Mouse (Mus musculus) urinary bladder, adult 2 months (tissue): Measurements from ENCODE around the gene Eda. TPM values are rescaled to one million over a fixed set of nuclear protein-coding genes. Genes with fewer than 3 reads are reported as not detected.

Source experiments
- DNase-seq: peaks from one replicate; pipeline ENCODE4 v3.0.0; 2022; ENCODE audit warnings: low spot score
- polyA plus RNA-seq: library from polyadenylated mRNA; depleted of rRNA; stranded (reverse); fragments of >200 nt; gene quantifications from 2 replicates; pipeline ENCODE4 v1.2.3, GENCODE M21; 2012; rRNA removed

Eda gene
- polyA plus RNA-seq = 2.4 and 2.7 TPM in 2 replicates

DNA sequence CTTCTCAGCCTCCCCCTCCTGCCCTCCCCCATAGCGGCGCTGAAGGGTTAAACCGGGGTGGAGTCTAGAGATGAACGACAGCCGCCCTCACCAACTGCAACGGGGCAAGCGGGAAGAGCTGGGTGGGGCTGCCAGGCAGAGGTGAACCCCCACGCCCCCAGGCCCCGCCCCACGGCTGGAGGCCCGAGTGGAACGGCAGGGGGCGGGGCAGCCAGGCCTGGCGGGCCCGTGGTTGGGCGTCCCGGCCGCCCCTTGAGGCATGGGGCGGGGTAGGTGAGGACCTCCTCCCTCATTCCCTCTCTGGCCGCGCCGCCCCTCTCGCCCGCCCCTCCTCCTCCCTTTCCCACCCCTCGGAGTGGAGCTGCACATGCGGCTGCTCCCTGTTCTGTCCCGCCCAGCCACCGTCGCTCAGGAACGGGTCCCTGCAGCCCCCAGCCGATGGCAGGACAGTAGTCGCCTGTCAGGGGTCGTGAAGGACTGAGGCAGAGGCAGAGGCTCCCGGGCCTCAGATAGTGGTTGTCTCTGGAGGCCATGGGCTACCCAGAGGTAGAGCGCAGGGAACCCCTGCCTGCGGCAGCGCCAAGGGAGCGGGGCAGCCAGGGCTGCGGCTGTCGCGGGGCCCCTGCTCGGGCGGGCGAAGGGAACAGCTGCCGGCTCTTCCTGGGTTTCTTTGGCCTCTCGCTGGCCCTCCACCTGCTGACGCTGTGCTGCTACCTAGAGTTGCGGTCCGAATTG is at the start of gene Eda:
Eda (plus strand) TSS at position 357 of the 735 bp plus-strand sequence.
- DNase-seq = peak; percentile 58

GRCm38 (mm10) chrX:99961002-99961401 is 14.4 kb upstream of the Eda start:
- no peak for DNase-seq

GRCm38 (mm10) chrX:99970111-99970510 is 5.3 kb upstream of the Eda start:
- DNase-seq = no peak

DNA sequence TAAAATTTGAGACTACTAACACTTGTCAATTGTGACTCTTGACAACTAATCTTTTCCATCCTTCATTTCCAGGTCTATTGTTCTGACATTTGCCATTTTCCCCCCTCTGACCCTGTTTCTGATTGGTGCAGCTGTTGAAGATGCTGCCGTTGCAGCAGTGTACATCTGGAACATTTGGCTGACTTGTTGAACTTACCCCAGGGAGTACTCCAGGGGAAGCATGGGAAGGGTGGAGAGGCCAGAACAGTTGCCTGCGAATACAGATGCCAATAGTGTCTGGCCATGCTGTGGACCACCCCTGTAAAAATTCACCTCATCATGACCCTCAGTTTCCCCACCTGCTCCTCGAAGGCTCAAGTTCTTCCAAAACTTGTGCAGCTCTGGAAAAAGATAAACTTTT is 1.0 kb upstream of the Eda start:
- no peak for DNase-seq

DNA sequence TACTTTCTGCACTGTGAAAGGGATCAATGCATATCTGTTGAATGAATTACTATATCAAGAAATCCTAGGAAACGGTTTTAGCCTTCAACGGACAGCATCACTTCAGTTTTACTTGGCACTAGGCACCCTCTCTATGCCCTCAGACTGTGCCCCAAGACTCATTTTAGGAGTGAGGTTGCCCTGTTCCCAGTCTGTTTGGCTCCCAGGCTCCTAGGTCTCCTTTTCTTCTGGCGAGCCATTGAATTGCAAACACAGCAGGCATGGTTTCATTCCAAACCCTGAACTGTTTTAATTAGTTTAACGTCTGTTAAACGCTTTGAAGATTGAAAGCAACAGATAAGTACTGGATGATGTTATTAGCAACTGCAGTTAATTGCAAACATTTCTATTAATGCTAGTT is 603 bp upstream of the Eda start:
- DNase-seq = no peak

DNA sequence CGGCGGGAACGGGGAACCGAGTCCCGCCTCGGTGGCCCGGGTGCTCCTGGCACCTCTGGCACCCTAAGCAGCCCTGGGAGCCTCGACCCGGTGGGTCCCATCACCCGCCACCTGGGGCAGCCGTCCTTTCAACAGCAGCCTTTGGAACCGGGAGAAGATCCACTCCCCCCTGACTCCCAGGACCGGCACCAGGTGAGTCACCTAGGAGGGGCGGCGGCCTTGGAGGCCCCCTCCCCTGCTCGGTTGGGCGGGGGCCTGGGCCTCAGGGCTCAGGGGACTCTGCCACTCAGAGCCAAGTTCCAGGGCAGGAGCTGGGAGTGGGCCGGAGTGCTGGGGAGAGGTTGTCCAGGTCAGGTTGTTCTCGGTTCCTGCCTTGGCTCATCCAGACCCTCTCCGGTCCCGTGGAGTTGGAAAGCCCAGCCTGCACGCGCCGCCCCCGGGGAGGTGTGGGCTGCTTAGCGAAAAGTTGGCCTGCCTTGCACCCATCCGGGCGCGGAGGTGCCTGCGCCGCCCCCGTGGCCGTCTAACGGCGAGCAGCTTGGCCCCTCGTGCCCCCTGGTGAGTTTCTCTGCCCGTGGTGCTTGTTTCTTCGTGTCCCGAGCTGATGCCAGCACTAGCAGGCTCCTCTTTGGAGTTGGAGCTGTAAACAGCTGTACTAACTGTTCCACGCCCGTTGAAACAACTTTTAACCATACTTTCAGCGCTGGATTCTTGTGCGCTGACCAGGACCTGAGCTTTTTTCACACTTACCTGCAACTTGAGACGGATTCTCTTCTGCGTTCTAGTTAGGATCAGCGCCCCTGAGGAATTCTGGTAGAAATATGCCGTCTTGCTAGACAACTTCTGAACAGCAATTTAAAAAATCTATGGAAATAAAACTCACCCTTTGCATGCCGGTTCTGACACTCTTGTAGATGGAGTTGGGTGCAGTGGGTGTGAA is 849 bp downstream of the Eda start:
- peak; percentile 27 for DNase-seq

DNA sequence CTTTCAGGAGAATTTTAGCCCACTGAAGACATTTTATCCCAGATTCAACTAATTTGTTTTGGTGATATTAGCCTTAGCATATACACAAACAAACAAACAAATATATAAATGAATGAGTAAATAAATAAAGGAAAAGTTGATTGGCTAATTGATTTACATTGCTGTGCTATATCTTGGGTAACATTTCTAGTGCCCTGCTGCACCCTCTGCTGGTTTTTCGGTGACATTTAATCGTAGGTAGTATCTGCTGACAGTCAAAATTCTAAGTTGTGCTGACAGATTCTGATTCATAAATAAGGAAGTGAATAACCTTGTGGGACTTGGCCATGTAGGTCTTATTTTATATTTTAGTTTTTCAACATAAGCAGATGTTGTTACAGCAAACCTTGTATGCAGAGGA is 2.9 kb downstream of the Eda start:
- DNase-seq = no peak

DNA sequence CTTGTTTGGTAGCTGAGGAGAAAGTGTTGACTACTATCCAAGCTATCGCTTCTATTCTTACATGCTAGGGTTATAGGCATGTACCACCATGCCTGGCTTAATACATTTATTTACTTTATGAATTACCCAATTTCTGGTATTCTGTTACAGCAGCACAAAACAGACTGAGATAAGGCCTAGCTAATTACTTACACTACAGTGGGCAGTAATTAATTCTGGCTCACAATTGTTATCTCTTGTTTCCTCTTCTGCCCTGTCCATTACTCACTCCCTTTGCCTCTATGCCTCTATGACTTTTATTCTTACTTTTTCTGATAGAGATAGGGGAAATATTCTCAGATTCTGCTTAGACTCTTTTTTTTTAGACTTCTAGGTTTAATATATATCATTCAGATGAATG is 18.0 kb downstream of the Eda start:
- DNase-seq = no peak

DNA sequence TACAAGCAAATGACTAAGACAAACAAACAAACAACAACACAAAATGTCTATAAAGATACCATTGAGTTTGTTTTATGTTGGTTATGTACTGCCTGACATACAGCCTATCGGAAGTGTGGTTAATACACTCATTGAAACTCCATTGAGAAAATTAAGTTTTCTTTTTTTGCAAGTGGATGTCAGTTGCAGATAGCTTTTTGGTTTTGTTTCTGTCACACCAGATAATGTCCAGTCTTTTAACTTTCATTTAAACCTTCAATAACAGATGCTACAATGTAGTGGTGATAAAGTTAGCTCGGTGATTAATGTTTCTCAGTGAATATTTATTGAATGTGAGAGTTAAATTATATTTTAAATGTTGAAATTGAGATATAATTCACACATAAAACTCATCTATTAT is 23.9 kb downstream of the Eda start:
- DNase-seq = no peak

GRCm38 (mm10) chrX:100118362-100118761 is 143.0 kb downstream of the Eda start:
- DNase-seq = no peak

- no peak for DNase-seq
Measured at GRCm38 (mm10) chrX:100195286-100195685, 219.9 kb downstream of the Eda start.

GRCm38 (mm10) chrX:100313652-100314051 is 338.2 kb downstream of the Eda start:
- DNase-seq = no peak

- DNase-seq = no peak
Measured at GRCm38 (mm10) chrX:100314172-100314902, 338.9 kb downstream of the Eda start.

- DNase-seq = no peak
Measured at GRCm38 (mm10) chrX:100340687-100341086, 365.3 kb downstream of the Eda start.

- DNase-seq = no peak
Measured at GRCm38 (mm10) chrX:100344433-100344832, 369.0 kb downstream of the Eda start.

DNA sequence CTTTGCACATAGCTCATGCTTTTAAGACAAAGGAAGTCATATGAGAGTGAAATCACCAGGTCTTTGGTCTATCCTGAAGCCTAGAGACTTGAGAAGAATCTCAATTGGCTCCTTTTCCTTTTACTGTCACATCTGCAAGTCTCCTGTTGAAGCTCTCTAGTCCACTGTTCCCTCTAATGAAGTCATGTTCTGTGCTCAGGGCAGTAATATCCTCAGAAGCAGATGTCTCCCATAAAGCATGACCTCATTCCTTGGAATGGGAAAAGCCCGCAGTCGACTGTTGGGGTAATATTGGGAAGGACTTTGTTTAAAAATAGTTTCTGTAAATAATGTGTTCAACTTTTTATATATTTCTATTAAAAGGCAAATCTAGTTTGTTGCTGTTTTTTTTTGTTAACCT is 381.6 kb downstream of the Eda start:
- DNase-seq = no peak

- DNase-seq = no peak
Measured at GRCm38 (mm10) chrX:100389887-100390286, 414.5 kb downstream of the Eda start.

- no peak for DNase-seq
Measured at GRCm38 (mm10) chrX:100392304-100392703, 416.9 kb downstream of the Eda start.

DNA sequence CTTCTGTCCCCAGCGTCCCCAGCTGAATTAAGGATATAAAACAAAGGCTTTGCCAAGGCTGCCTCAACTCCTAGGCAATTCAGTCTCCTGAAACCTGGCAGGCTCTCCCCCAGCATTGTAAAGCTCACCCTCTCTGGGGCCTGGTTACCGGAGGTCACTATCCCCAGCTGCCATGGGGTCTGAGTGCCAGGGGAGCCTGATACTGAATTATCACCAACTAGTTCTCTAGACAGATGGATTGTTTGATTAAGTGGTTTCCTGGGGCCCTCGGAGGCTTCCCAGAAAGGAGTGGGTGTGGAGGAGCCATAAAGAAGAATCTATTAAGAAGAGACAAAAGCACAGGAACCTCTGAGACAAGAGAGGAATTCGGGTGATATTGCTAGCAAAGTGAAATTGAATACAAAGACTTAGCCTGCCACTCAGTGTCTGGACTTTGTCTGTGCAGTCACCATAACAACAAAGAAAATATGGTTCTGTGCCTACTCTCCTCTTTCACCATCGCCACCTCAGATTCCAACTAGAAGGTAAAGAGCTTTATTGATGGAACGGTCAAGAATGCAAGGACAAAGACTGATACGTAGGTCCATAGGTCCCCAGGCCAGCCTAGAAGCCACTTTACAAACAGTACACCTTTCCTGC is 418.9 kb downstream of the Eda start:
- no peak for DNase-seq

DNA sequence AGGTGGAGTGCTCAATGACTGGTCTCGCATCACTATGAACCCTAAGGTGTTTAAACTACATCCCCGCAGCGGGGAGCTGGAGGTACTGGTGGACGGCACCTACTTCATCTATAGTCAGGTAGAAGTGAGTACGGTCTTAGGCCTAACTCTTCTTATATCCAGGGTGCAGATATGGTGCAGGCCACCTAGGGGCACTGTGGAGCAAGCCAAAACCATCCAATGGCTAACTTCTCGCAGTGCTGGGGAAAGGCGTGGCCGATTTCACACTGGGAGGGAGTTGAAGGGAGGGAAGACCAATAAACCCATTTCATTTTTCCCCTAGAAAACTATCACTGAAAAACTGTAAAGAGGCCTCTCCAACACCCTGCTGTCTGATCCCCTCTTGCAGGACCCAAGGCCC is 419.6 kb downstream of the Eda start:
- DNase-seq = no peak

DNA sequence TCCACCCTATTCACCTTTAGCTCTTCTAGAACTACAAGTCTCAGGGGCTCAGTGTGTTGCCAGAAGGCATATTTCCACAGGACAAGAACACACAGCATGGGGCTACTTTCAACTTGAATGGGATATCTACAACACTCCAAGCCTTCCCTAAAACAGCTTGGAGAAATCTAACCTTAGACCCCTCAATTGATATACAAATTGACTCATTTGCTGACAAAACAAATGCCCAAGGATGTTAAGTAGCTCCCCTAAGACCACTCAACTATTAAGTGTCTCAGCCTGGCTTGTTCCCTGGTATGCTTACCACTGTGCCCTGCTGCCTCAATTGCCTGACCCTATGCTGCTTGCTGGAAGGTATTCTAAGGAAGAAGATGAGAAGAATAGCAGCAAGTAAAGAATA is 425.5 kb downstream of the Eda start:
- no peak for DNase-seq

GRCm38 (mm10) chrX:100401657-100402056 is 426.3 kb downstream of the Eda start:
- no peak for DNase-seq
